ENCODE assay signal across 15 mouse cellular contexts in genomic region chr4:31878493-31879191, GRCm38 (mm10).
A peak's percentile ranks its signal among the peaks of the same experiment; 100 is the strongest.
DNase-seq lines count a peak whose midpoint lies in the region; ATAC-seq and TF ChIP-seq lines count a peak whose summit lies in the region.
"Had no signal": no experiment of that assay in that cellular context is flagged by ENCODE, and none has a peak within 500 bp of the region (broad histone marks: within the 10 kb centered on the region; RNA-seq: fewer than 3 reads in every experiment).

No protein-coding gene starts in this region.

- WGBS in forebrain, embryonic 11.5 days: 42% methylated on average over 10 of the region's 10 CpGs
- 65% methylated on average over 10 of the region's 10 CpGs for WGBS in forebrain, embryonic 10.5 days
- WGBS in neural tube, embryonic 11.5 days: 40% methylated on average over 10 of the region's 10 CpGs
- WGBS in midbrain, embryonic 13.5 days: 37% methylated on average over 10 of the region's 10 CpGs
- WGBS in thymus, adult 2 months: 86% methylated on average over 10 of the region's 10 CpGs

- no peak overlapping the region for H3K4me2 ChIP-seq in forebrain, embryonic 11.5 days (ENCODE audit: low read depth, low read length, severe bottlenecking)
- no peak overlapping the region for H3K4me2 ChIP-seq in neural tube, embryonic 11.5 days (ENCODE audit: low read depth)
- no peak overlapping the region for H3K4me2 ChIP-seq in midbrain, embryonic 13.5 days (replicated peaks)
- H3K4me2 ChIP-seq: liver, embryonic 11.5 days had no signal

- no peak for TF ChIP-seq CTCF in thymus, adult 2 months (IDR thresholded peaks at IDR 0.05; ENCODE audit: borderline replicate concordance, control insufficient read depth, extremely low read depth, insufficient read depth, low read length, poor library complexity)

- no peak for DNase-seq in forebrain, embryonic 11.5 days (ENCODE audit: low spot score)
- DNase-seq in forebrain, embryonic 10.5 days (ENCODE audit: extremely low spot score, low spot score): no peak
- peak; percentile 42 for DNase-seq in neural tube, embryonic 11.5 days (ENCODE audit: low spot score)
- no peak for DNase-seq in neural tube, embryonic 10.5 days (ENCODE audit: extremely low spot score, low spot score)
- DNase-seq in kidney, postnatal 25 days: no peak
- no peak for DNase-seq in lung, postnatal 10 days
- DNase-seq in thymus, adult 2 months: no peak
- DNase-seq: adrenal gland, postnatal 10 days; heart, adult 18-20 months; kidney, postnatal 4 days; lung, postnatal 14 days had no signal

- H3K9me3 ChIP-seq in forebrain, embryonic 11.5 days (ENCODE audit: control insufficient read depth, low read length): no peaks in the 10 kb centered on the region
- no peaks in the 10 kb centered on the region for H3K9me3 ChIP-seq in forebrain, embryonic 10.5 days
- no peaks in the 10 kb centered on the region for H3K9me3 ChIP-seq in neural tube, embryonic 11.5 days (ENCODE audit: control insufficient read depth, low read length)
- no peaks in the 10 kb centered on the region for H3K9me3 ChIP-seq in midbrain, embryonic 13.5 days

- peak; percentile 9; the same call in 1 of the 2 replicates for ATAC-seq in forebrain, embryonic 11.5 days (replicated peaks; ENCODE audit: low FRiP score)
- peak; percentile 52; the same call in 1 of the 2 replicates for ATAC-seq in neural tube, embryonic 11.5 days (ENCODE audit: insufficient read depth, low FRiP score, low TSS enrichment)
- peak; percentile 63 for ATAC-seq in midbrain, embryonic 13.5 days
- ATAC-seq: intestine, postnatal 0 days had no signal

- no peak overlapping the region for H3K4me3 ChIP-seq in forebrain, embryonic 11.5 days (ENCODE audit: low read depth, low read length)
- H3K4me3 ChIP-seq in forebrain, embryonic 10.5 days: no peak overlapping the region
- H3K4me3 ChIP-seq in neural tube, embryonic 11.5 days (ENCODE audit: low read depth, low read length): no peak overlapping the region
- no peak overlapping the region for H3K4me3 ChIP-seq in midbrain, embryonic 13.5 days (replicated peaks)
- H3K4me3 ChIP-seq in thymus, adult 2 months (ENCODE audit: control insufficient read depth, insufficient read depth, low read length): no peak overlapping the region
- H3K4me3 ChIP-seq: myocyte had no signal

- no peaks in the 10 kb centered on the region for H3K27me3 ChIP-seq in forebrain, embryonic 11.5 days (ENCODE audit: control insufficient read depth, insufficient read depth, low read length)
- H3K27me3 ChIP-seq in forebrain, embryonic 10.5 days (ENCODE audit: poor library complexity, severe bottlenecking): no peaks in the 10 kb centered on the region
- no peaks in the 10 kb centered on the region for H3K27me3 ChIP-seq in neural tube, embryonic 11.5 days (ENCODE audit: control insufficient read depth, insufficient read depth, low read length)
- peaks cover 5% of the 10 kb centered on the region for H3K27me3 ChIP-seq in midbrain, embryonic 13.5 days
- no peaks in the 10 kb centered on the region for H3K27me3 ChIP-seq in thymus, adult 2 months (ENCODE audit: control insufficient read depth, insufficient read depth, low read length)

- no peaks in the 10 kb centered on the region for H3K36me3 ChIP-seq in forebrain, embryonic 11.5 days (ENCODE audit: control insufficient read depth, insufficient read depth, low read length)
- no peaks in the 10 kb centered on the region for H3K36me3 ChIP-seq in forebrain, embryonic 10.5 days (replicated peaks)
- H3K36me3 ChIP-seq in neural tube, embryonic 11.5 days (ENCODE audit: control insufficient read depth, insufficient read depth, low read length): no peaks in the 10 kb centered on the region
- H3K36me3 ChIP-seq in midbrain, embryonic 13.5 days: no peaks in the 10 kb centered on the region
- H3K36me3 ChIP-seq in thymus, adult 2 months (ENCODE audit: control insufficient read depth, insufficient read depth, low read length): no peaks in the 10 kb centered on the region

- no peak overlapping the region for H3K27ac ChIP-seq in forebrain, embryonic 11.5 days (ENCODE audit: low read depth, low read length)
- no peak overlapping the region for H3K27ac ChIP-seq in forebrain, embryonic 10.5 days
- H3K27ac ChIP-seq in neural tube, embryonic 11.5 days (ENCODE audit: low read depth, low read length): no peak overlapping the region
- H3K27ac ChIP-seq in midbrain, embryonic 13.5 days: peak overlapping the region; percentile 14; the same call in 1 of the 2 replicates
- H3K27ac ChIP-seq in thymus, adult 2 months (ENCODE audit: control insufficient read depth, insufficient read depth, low read length): no peak overlapping the region

- no peak for TF ChIP-seq POLR2A in thymus, adult 2 months (IDR thresholded peaks at IDR 0.05; ENCODE audit: control insufficient read depth, extremely low read depth, insufficient read depth, low read length, poor library complexity)

- H3K4me1 ChIP-seq in forebrain, embryonic 11.5 days (replicated peaks; ENCODE audit: control insufficient read depth, insufficient read depth, low read length): peaks cover 8% of the 10 kb centered on the region
- peaks cover 53% of the 10 kb centered on the region for H3K4me1 ChIP-seq in forebrain, embryonic 10.5 days
- H3K4me1 ChIP-seq in neural tube, embryonic 11.5 days (ENCODE audit: control insufficient read depth, insufficient read depth, low read length): peaks cover 18% of the 10 kb centered on the region
- H3K4me1 ChIP-seq in midbrain, embryonic 13.5 days (replicated peaks): peaks cover 29% of the 10 kb centered on the region
- no peaks in the 10 kb centered on the region for H3K4me1 ChIP-seq in thymus, adult 2 months (replicated peaks; ENCODE audit: control insufficient read depth, insufficient read depth, low read length)

- no peak overlapping the region for H3K9ac ChIP-seq in forebrain, embryonic 11.5 days (ENCODE audit: low read length)
- H3K9ac ChIP-seq in neural tube, embryonic 11.5 days (ENCODE audit: low read length): no peak overlapping the region
- H3K9ac ChIP-seq in midbrain, embryonic 13.5 days (replicated peaks): no peak overlapping the region

Comparison
In these comparisons a context has a peak if more than half of its experiments do, and no peak if none do; other contexts are left out.
1. ATAC-seq: peak in every context shown above with its lines; median percentile 63 in midbrain, embryonic 13.5 days; 52 in neural tube, embryonic 11.5 days; 9 in forebrain, embryonic 11.5 days.